Mouse (Mus musculus) C2C12 (cell line): Measurements from ENCODE around the gene Casp3. TPM values are rescaled to one million over a fixed set of nuclear protein-coding genes. Genes with fewer than 3 reads are reported as not detected.

Experiments
- H3K27me3 ChIP-seq: one replicate; pipeline ENCODE4 v1.6.1; 2011; ENCODE audit not compliant: control insufficient read depth, insufficient read depth, insufficient read length
- H3K36me3 ChIP-seq: one replicate; pipeline ENCODE4 v1.6.1; 2011; ENCODE audit not compliant: control insufficient read depth, insufficient read depth
- H3K4me3 ChIP-seq: one replicate; pipeline ENCODE4 v1.5.1; 2011; ENCODE audit warnings: mild to moderate bottlenecking, control low read depth; ENCODE audit not compliant: poor library complexity, insufficient read depth, severe bottlenecking
- H3K79me2 ChIP-seq: one replicate; pipeline ENCODE4 v1.6.1; 2011; ENCODE audit not compliant: control insufficient read depth, insufficient read depth
- H3K79me3 ChIP-seq: one replicate; pipeline ENCODE4 v1.6.1; 2011; ENCODE audit warnings: low read depth, control low read depth
- H3ac ChIP-seq: one replicate; pipeline ENCODE3; 2011; ENCODE audit warnings: low read depth; ENCODE audit not compliant: control insufficient read depth, insufficient read length
- CEBPB ChIP-seq: IDR thresholded peaks from one replicate; pipeline ENCODE4 v1.6.1; 2011; ENCODE audit warnings: low read depth, mild to moderate bottlenecking, control low read depth, moderate library complexity
- CTCF ChIP-seq: IDR thresholded peaks from one replicate; pipeline ENCODE4 v1.5.1; 2011; ENCODE audit not compliant: control insufficient read depth, insufficient read depth, insufficient read length
- FOSL1 ChIP-seq: IDR thresholded peaks from one replicate; pipeline ENCODE4 v1.8.0; 2011; ENCODE audit warnings: mild to moderate bottlenecking, low read length; ENCODE audit not compliant: poor library complexity, insufficient read depth, severe bottlenecking
- MAX ChIP-seq: IDR thresholded peaks from one replicate; pipeline ENCODE4 v1.6.1; 2011; ENCODE audit warnings: mild to moderate bottlenecking, control low read depth
- MYOD1 ChIP-seq: IDR thresholded peaks from one replicate; pipeline ENCODE4 v1.6.1; 2011; ENCODE audit warnings: low read depth; ENCODE audit not compliant: control insufficient read depth, insufficient read length
- MYOG ChIP-seq: IDR thresholded peaks from one replicate; pipeline ENCODE4 v1.6.1; 2011; ENCODE audit not compliant: control insufficient read depth, insufficient read length; ENCODE audit errors: extremely low read depth
- USF1 ChIP-seq: IDR thresholded peaks from one replicate; pipeline ENCODE4 v1.6.1; 2011; ENCODE audit warnings: low read depth, mild to moderate bottlenecking, control low read depth, moderate library complexity
- polyA plus RNA-seq: library from polyadenylated mRNA; unstranded; fragments of >200 nt; fragmentation: generic; extraction: Trizol; gene quantifications from one replicate; pipeline ENCODE4 v1.2.1, GENCODE M21; 2012; ENCODE audit warnings: missing spikeins

Gene Casp3
- polyA plus RNA-seq, 1 experiment, result 37.1 TPM

- TF ChIP-seq FOSL1, result no peak
- TF ChIP-seq CEBPB, result no peak
- TF ChIP-seq MYOD1, result no peak
- TF ChIP-seq USF1, result no peak
- TF ChIP-seq CTCF, result no peak
- TF ChIP-seq MYOG, result no peak
- TF ChIP-seq MAX, result no peak
- no peak overlapping the region for H3ac ChIP-seq
Observed at GRCm38 (mm10) chr8:46622446-46623270, 5.6 kb downstream of the Casp3 start.

GRCm38 (mm10) chr8:46625166-46625565, 8.1 kb downstream of the Casp3 start:
- Histone ChIP-seq H3K36me3 (peaks cover 23% of the 10 kb centered on the region), H3ac (no peak overlapping the region), H3K79me2 (peaks cover 95% of the 10 kb centered on the region), H3K79me3 (peaks cover 68% of the 10 kb centered on the region), H3K4me3 (no peak overlapping the region), H3K27me3 (no peaks in the 10 kb centered on the region)
- TF ChIP-seq CTCF, result no peak

More at GRCm38 (mm10) chr8:46622446-46623270, 5.6 kb downstream of the Casp3 start:
- H3K79me3 ChIP-seq, result peaks cover 78% of the 10 kb centered on the region
- H3K79me2 ChIP-seq, result peaks cover 100% of the 10 kb centered on the region
- H3K36me3 ChIP-seq, result peaks cover 11% of the 10 kb centered on the region
- no peak overlapping the region for H3K4me3 ChIP-seq
- no peaks in the 10 kb centered on the region for H3K27me3 ChIP-seq

GRCm38 (mm10) chr8:46626642-46627041, 9.6 kb downstream of the Casp3 start:
- Histone ChIP-seq H3K27me3 (no peaks in the 10 kb centered on the region), H3K79me3 (peaks cover 57% of the 10 kb centered on the region), H3ac (no peak overlapping the region), H3K79me2 (peaks cover 93% of the 10 kb centered on the region), H3K36me3 (peaks cover 35% of the 10 kb centered on the region), H3K4me3 (no peak overlapping the region)
- TF ChIP-seq CTCF, result no peak
- TF ChIP-seq FOSL1, result no peak
- no peak for TF ChIP-seq USF1
- no peak for TF ChIP-seq CEBPB

GRCm38 (mm10) chr8:46627881-46628280, 10.8 kb downstream of the Casp3 start:
- TF ChIP-seq USF1, result no peak
- no peak for TF ChIP-seq CEBPB
- TF ChIP-seq MAX, result no peak
- TF ChIP-seq FOSL1, result no peak
- TF ChIP-seq CTCF, result no peak
- TF ChIP-seq MYOD1, result no peak
- no peak for TF ChIP-seq MYOG
- Histone ChIP-seq H3K4me3 (no peak overlapping the region), H3K79me3 (peaks cover 55% of the 10 kb centered on the region), H3ac (no peak overlapping the region), H3K36me3 (peaks cover 40% of the 10 kb centered on the region), H3K79me2 (peaks cover 81% of the 10 kb centered on the region), H3K27me3 (no peaks in the 10 kb centered on the region)

GRCm38 (mm10) chr8:46628645-46629044, 11.6 kb downstream of the Casp3 start:
- Histone ChIP-seq H3K79me3 (peaks cover 53% of the 10 kb centered on the region), H3K4me3 (no peak overlapping the region), H3K27me3 (no peaks in the 10 kb centered on the region), H3K36me3 (peaks cover 47% of the 10 kb centered on the region), H3K79me2 (peaks cover 74% of the 10 kb centered on the region), H3ac (no peak overlapping the region)
- TF ChIP-seq USF1 (no peak), FOSL1 (no peak), MYOD1 (no peak), CEBPB (no peak), CTCF (no peak), MAX (no peak), MYOG (no peak)

GRCm38 (mm10) chr8:46630422-46630821, 13.3 kb downstream of the Casp3 start:
- Histone ChIP-seq H3K36me3 (peaks cover 65% of the 10 kb centered on the region), H3K27me3 (no peaks in the 10 kb centered on the region), H3ac (no peak overlapping the region), H3K4me3 (no peak overlapping the region), H3K79me3 (peaks cover 39% of the 10 kb centered on the region), H3K79me2 (peaks cover 56% of the 10 kb centered on the region)
- TF ChIP-seq USF1 (no peak), MYOD1 (no peak), MAX (no peak), MYOG (no peak), FOSL1 (no peak), CEBPB (no peak), CTCF (no peak)
